Mouse (Mus musculus): Measurements from ENCODE around the gene Hoxa10.

Hoxa10 gene

GRCm38 (mm10) chr6:52232984-52233545 is 7.6 kb downstream of the Hoxa10 start:
- in situ Hi-C loops (cut with MboI, MseI) = loop anchor here (10.0 kb wide), 1 partner anchor 1058 kb away; no protein-coding TSS in a partner anchor

DNA sequence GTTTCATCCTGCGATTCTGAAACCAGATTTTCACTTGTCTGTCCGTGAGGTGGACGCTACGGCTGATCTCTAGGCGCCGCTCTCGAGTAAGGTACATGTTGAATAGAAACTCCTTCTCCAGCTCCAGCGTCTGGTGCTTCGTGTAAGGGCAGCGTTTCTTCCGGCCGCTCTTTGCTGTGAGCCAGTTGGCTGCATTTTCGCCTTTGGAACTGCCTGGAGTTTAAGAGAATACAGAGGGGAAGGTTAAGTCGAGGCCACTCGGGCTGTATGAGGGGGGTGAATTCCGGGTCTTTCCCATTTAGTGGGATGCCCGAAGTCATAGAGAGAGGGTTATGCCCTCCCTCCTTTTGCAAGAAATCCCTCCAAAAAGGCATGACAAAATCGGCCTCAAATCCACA is 8.1 kb downstream of the Hoxa10 start:
- in situ Hi-C loops (cut with MboI, MseI) = loop anchor here (10.0 kb wide), 1 partner anchor 1058 kb away; no protein-coding TSS in a partner anchor

- in situ Hi-C loops (cut with MboI, MseI) = loop anchor here (10.0 kb wide), 1 partner anchor 1057 kb away; no protein-coding TSS in a partner anchor
These were observed 8.6 kb downstream of the Hoxa10 start for GRCm38 (mm10) chr6:52231885-52232567.

- in situ Hi-C loops (cut with MboI, MseI) = loop anchor here (10.0 kb wide), 1 partner anchor 1056 kb away; no protein-coding TSS in a partner anchor
These were observed 10.0 kb downstream of the Hoxa10 start, which contains the start of gene Hoxa9 for GRCm38 (mm10) chr6:52230516-52231165. Gene Hoxa9 (minus strand): TSS chr6:52231089.

DNA sequence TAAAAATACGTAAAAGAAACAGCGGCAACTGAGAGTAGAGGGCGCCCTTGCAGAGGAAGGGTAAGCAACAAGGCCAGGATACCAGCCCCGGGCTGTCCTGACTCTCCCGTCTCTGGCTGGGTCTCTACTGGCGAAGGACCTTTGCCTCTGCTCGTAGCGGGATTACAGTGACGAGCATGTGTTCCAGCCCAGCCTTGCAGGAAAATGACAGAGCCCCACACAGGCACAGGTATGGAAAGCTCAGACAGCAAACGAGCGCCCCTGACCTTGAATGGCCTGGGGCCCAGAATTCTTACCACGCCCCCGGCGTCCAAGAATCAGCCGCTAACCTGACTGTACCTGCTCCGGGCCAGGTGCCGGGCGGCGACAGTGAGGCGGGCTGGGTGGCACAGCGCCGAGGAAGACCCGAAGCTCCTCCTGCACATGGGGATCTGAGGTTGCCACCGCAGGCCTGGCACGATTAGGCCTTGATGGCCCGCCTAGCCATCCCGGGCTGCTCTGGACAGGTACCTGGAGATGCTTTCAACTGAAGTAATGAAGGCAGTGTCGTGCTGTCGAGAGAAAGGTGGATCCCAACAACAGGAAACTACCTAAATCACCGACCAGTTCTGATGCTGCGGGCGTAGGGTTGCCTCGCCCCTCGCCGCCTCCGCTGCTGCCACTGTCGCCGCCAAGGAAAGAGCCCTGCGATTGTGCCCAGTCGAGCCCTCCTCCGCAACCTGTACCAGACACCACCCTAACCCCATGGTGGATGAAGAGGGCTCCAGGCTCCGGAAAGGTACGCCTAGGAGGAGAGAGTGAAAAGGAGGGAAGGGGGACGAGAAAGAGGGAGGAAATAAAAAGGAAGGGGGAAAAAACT is 10.9 kb downstream of the Hoxa10 start:
- in situ Hi-C loops (cut with MboI, MseI) = loop anchor here (10.0 kb wide), 2 partner anchors 365 to 1055 kb away; no protein-coding TSS in a partner anchor

DNA sequence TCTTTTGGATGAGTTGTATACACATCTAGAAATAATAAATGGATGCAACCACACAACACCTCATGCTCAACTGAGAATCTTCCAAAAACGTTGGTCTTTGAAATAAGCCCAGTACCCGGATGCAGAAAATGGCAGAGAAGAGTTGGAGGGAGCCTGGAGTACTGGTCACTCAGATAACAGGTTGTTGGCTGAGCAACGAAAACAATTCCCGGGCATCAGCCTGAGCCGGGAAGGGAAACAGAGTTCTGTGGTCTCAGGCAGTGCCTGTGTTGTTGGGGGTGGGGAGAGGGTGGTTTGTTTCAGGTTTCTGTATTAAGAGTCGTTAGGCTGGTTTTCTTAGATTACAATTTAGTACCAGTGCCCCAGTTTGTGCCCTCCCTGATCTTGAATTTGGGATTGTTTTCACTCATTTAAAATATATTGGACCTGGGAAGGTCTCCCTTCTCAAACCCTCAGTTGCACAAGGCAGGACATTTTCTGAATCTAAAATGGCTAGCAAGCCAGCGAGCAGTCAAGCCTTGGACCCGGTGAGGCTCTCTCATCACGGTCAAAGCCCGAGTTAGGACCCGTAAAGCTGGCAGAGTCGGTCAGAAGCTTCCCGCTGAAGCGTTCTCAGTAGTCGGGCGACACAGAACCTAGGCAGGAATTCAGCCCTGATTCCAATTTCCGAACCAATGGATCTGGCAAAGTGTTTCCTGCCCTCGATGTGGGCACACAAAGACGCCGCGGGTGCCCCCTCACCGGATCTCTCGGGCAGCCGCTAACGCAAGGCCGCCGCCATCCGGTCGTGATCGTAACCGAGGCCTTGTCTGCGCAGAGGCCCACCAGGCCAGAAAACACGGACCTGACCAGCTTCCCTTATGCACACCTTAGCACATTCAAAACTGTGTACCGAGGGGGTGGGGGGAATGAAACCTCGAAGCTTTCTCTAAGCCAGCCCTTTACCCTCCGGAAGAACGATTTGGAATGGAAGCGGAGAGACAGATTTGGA is 11.9 kb downstream of the Hoxa10 start:
- in situ Hi-C loops (cut with MboI, MseI) = loop anchor here (10.0 kb wide), 1 partner anchor 364 kb away; no protein-coding TSS in a partner anchor

DNA sequence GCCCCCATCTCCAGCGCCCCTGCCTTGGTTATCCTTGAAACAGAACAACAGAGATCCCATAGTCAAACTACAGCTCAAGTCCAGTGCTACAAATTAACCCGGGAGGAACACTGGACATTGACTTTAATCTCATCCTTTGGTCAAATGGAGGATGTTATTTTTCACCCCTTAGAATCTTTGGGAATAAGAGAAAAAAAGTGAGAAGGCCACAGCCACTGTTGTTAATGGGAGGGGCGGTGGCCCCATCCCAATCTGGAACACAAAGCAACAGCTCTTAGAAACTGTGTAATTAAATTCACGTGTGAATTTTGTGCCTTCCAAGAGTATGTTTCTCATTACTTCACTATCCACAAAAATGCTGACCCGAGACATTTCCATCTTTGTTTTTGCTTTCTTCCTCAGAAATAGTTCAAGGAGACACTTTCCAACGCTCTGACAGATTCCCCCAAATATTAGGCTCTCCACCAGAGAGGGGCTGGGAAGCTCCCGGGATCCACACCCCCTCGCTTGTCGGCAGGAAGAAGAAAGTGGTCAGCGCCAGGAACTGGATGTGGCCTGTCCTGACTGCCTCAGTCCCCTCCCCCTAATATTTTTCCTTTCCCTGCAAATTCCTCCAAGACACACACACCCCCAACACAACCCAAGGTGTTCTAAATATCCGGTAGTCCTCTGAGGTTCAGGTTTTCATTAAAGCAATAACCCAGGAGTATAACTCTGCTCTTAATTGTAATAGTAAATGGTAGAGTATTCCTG is 13.0 kb downstream of the Hoxa10 start:
- in situ Hi-C loops (cut with MboI, MseI) = loop anchor here (10.0 kb wide), 1 partner anchor 363 kb away; no protein-coding TSS in a partner anchor

GRCm38 (mm10) chr6:52226569-52227257 is 13.9 kb downstream of the Hoxa10 start:
- in situ Hi-C loops (cut with MboI, MseI) = loop anchor here (10.0 kb wide), 1 partner anchor 362 kb away; no protein-coding TSS in a partner anchor

- in situ Hi-C loops (cut with MboI, MseI) = loop anchor here (10.0 kb wide), 1 partner anchor 361 kb away; no protein-coding TSS in a partner anchor
These were observed 14.8 kb downstream of the Hoxa10 start for GRCm38 (mm10) chr6:52225612-52226568.

DNA sequence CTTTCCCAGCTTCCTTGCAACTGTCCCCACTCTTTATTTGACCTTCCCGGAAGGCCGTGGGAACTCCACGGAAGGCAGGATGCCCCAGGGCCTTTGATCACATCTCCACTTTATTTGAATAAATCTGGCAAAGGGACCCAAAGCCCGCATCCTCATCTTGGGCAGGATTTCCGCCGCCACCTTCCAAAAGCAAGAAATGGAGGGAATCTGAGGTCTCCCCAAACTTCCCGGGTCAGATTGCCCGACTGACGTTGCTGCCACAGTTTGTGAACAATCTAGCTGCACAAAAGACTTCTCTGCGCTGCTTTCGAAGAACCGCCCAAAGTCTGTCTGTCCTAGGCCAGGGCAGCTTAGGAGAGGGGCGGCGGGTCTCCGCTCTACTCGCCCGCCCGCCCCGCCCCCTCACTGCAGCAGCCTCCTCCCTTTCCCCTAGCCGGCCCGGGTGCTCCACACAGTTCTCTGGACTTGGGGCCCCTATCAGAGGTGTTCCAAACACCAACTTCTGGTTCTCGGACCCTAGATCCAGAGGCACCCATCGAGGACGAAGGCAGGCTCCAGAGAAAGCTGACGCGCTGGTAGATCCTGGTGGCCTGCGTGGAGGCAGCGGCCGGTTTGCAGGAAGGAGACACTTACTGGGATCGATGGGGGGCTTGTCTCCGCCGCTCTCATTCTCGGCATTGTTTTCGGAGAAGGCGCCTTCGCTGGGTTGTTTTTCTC is 15.6 kb downstream of the Hoxa10 start:
- in situ Hi-C loops (cut with MboI, MseI) = loop anchor here (5.0 to 10.0 kb wide), 3 partner anchors 360 to 628 kb away; no protein-coding TSS in a partner anchor

DNA sequence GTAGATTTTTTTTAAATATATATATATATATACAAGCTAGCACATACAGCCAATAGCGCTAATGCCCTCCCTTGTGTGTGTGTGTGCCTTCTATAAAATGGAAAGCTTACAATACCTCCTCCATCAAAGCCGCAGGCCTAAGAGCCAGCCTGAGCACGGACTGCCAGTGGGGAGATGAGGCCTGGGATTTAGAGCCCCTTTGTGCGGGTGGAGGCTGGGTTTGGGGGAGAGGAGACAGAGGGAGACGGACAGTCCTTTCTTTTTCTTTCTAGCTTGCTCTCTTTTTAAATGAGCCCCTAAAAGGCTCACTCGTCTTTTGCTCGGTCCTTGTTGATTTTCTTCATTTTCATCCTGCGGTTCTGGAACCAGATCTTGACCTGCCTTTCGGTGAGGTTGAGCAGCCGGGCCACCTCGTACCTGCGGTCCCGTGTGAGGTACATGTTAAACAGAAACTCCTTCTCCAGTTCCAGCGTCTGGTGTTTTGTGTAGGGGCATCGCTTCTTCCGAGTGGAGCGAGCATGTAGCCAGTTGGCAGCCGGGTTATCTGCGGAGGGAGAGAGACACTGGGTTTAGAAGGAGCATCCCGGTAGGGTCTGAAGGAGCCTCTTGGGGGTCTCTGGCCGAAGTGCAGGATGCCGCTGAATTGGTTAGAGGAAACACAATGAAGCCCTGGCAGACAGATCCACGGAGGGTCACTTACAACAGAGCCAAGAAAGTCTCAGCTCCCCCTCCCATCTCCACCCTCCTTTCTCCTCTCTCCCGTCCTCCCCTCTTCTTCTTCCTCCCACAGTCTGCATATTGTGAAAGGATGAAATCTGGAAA is 16.5 kb downstream of the Hoxa10 start:
- in situ Hi-C loops (cut with MboI, MseI) = loop anchor here (5.0 to 10.0 kb wide), 3 partner anchors 359 to 627 kb away; no protein-coding TSS in a partner anchor

- in situ Hi-C loops (cut with MboI, MseI) = loop anchor here (5.0 to 10.0 kb wide), 3 partner anchors 358 to 625 kb away; no protein-coding TSS in a partner anchor
These were observed 17.9 kb downstream of the Hoxa10 start for GRCm38 (mm10) chr6:52222729-52223128.

GRCm38 (mm10) chr6:52221993-52222685 is 18.5 kb downstream of the Hoxa10 start:
- in situ Hi-C loops (cut with MboI, MseI) = loop anchor here (5.0 to 10.0 kb wide), 3 partner anchors 357 to 625 kb away; no protein-coding TSS in a partner anchor

GRCm38 (mm10) chr6:52221337-52221992 is 19.2 kb downstream of the Hoxa10 start, which contains the start of gene Hoxa7:
Gene Hoxa7 (minus strand): TSS chr6:52221854.
- in situ Hi-C loops (cut with MboI, MseI) = loop anchor here (5.0 to 10.0 kb wide), 3 partner anchors 357 to 624 kb away; no protein-coding TSS in a partner anchor

All from T-helper 2 cell (primary cell).